Mouse (Mus musculus): Measurements from ENCODE around the gene Nup98. TPM values are rescaled to one million over a fixed set of nuclear protein-coding genes. Genes with fewer than 3 reads are reported as not detected.

Nup98 gene
- total and polyA plus RNA-seq, 3 experiments, result 24.6 to 37.1 (median 25.0) TPM

- no peak overlapping the region for H3K4me3 ChIP-seq (replicated peaks in 1 of 3; ENCODE audit: low read depth in 2 of 3, low read length in 2 of 3, poor library complexity in 1 of 3)
- dilution Hi-C loops (cut with MboI; ENCODE audit: extremely low pct_ligation_motif_present, extremely low pct_unique_long_range_greater_than_20kb, low sequenced_read_pairs) (no loop called here), in situ Hi-C loops (cut with MboI; ENCODE audit: low pct_ligation_motif_present, low pct_unique_long_range_greater_than_20kb, low sequenced_read_pairs) (no loop called here)
- H3K27me3 ChIP-seq (replicated peaks), result no peaks in the 10 kb centered on the region
- peak; percentile 53; the same call in 1 of the 2 replicates for TF ChIP-seq CHD2 (IDR thresholded peaks at IDR 0.05; ENCODE audit: low read length)
- TF ChIP-seq MAZ (IDR thresholded peaks at IDR 0.05; ENCODE audit: low read depth, low read length), result no peak
- DNase-seq (ENCODE audit: extremely low read depth), result no peak
- H3K9ac ChIP-seq (ENCODE audit: insufficient read depth, low read depth), result no peak overlapping the region
- peaks cover 23 to 40% of the 10 kb centered on the region in 2 experiments for H3K36me3 ChIP-seq (replicated peaks in 1 of 2; ENCODE audit: control insufficient read depth in 1 of 2, insufficient read depth in 1 of 2, low read length in 1 of 2)
- H3K79me2 ChIP-seq (replicated peaks; ENCODE audit: control insufficient read depth, extremely low read depth, insufficient read depth, poor library complexity, severe bottlenecking), result peaks cover 52% of the 10 kb centered on the region
- H3K4me1 ChIP-seq (ENCODE audit: control insufficient read depth in 1 of 2, insufficient read depth in 2 of 2), result peaks cover 41 to 66% of the 10 kb centered on the region in 2 experiments
- no peaks in the 10 kb centered on the region for H3K9me3 ChIP-seq (replicated peaks; ENCODE audit: low read length)
- no peak overlapping the region for H3K27ac ChIP-seq (ENCODE audit: insufficient read depth, low read depth)
- peak overlapping the region; percentile 81 for H3K4me2 ChIP-seq (ENCODE audit: insufficient read depth, low read depth, poor library complexity, severe bottlenecking)
Measured at GRCm38 (mm10) chr7:102245775-102246174, 35.8 kb upstream of the Nup98 start.

GRCm38 (mm10) chr7:102244782-102245535 lies 35.0 kb upstream of the Nup98 start:
- Histone ChIP-seq H3K9me3 (replicated peaks; ENCODE audit: low read length) (peaks cover under 1% of the 10 kb centered on the region), H3K27ac (ENCODE audit: insufficient read depth, low read depth) (no peak overlapping the region), H3K4me2 (ENCODE audit: insufficient read depth, low read depth, poor library complexity, severe bottlenecking) (no peak overlapping the region), H3K36me3 (replicated peaks in 1 of 2; ENCODE audit: control insufficient read depth in 1 of 2, insufficient read depth in 1 of 2, low read length in 1 of 2) (peaks cover 29 to 49% of the 10 kb centered on the region in 2 experiments), H3K27me3 (replicated peaks) (no peaks in the 10 kb centered on the region), H3K9ac (ENCODE audit: insufficient read depth, low read depth) (no peak overlapping the region), H3K79me2 (replicated peaks; ENCODE audit: control insufficient read depth, extremely low read depth, insufficient read depth, poor library complexity, severe bottlenecking) (peaks cover 52% of the 10 kb centered on the region), H3K4me1 (ENCODE audit: control insufficient read depth in 1 of 2, insufficient read depth in 2 of 2) (peaks cover 43 to 68% of the 10 kb centered on the region in 2 experiments), H3K4me3 (replicated peaks in 1 of 3; ENCODE audit: low read depth in 2 of 3, low read length in 2 of 3, poor library complexity in 1 of 3) (no peak overlapping the region)
- DNase-seq (ENCODE audit: extremely low read depth), result no peak
- TF ChIP-seq HCFC1 (IDR thresholded peaks at IDR 0.05; ENCODE audit: low read depth, low read length) (no peak), ZNF384 (IDR thresholded peaks at IDR 0.05; ENCODE audit: low read depth, low read length) (peak; percentile 58), RAD21 (IDR thresholded peaks at IDR 0.05; ENCODE audit: low read depth, low read length) (no peak), MXI1 (IDR thresholded peaks at IDR 0.05; ENCODE audit: low read depth, low read length) (no peak; the same call in 1 of the 2 replicates), ZMIZ1 (IDR thresholded peaks at IDR 0.05; ENCODE audit: low read depth, low read length) (no peak)
- in situ Hi-C loops (cut with MboI; ENCODE audit: low pct_ligation_motif_present, low pct_unique_long_range_greater_than_20kb, low sequenced_read_pairs), result no loop called here
- dilution Hi-C loops (cut with MboI; ENCODE audit: extremely low pct_ligation_motif_present, extremely low pct_unique_long_range_greater_than_20kb, low sequenced_read_pairs), result no loop called here

GRCm38 (mm10) chr7:102243870-102244269 lies 33.9 kb upstream of the Nup98 start:
- H3K36me3 ChIP-seq (replicated peaks in 1 of 2; ENCODE audit: control insufficient read depth in 1 of 2, insufficient read depth in 1 of 2, low read length in 1 of 2), result peaks cover 40 to 58% of the 10 kb centered on the region in 2 experiments
- no peak for DNase-seq (ENCODE audit: extremely low read depth)
- TF ChIP-seq USF1 (IDR thresholded peaks at IDR 0.05; ENCODE audit: low read depth, low read length) (no peak), E2F4 (IDR thresholded peaks at IDR 0.05; ENCODE audit: insufficient replicate concordance, low read depth, low read length) (no peak), MEF2A (IDR thresholded peaks at IDR 0.05; ENCODE audit: borderline replicate concordance, low read depth, low read length) (no peak), RAD21 (IDR thresholded peaks at IDR 0.05; ENCODE audit: low read depth, low read length) (no peak), CTCF (conservative IDR thresholded peaks at IDR 0.05 in 1 of 2, IDR thresholded peaks at IDR 0.05 in 1 of 2; ENCODE audit: low read depth in 2 of 2, low read length in 2 of 2) (no peak), BHLHE40 (IDR thresholded peaks at IDR 0.05; ENCODE audit: low read depth, low read length) (no peak), CHD2 (IDR thresholded peaks at IDR 0.05; ENCODE audit: low read length) (peak; percentile 41; the same call in 1 of the 2 replicates)
- peaks cover 48% of the 10 kb centered on the region for H3K79me2 ChIP-seq (replicated peaks; ENCODE audit: control insufficient read depth, extremely low read depth, insufficient read depth, poor library complexity, severe bottlenecking)
- no peak overlapping the region for H3K27ac ChIP-seq (ENCODE audit: insufficient read depth, low read depth)
- H3K27me3 ChIP-seq (replicated peaks), result no peaks in the 10 kb centered on the region
- H3K4me3 ChIP-seq (replicated peaks in 1 of 3; ENCODE audit: low read depth in 2 of 3, low read length in 2 of 3, poor library complexity in 1 of 3), result no peak overlapping the region
- H3K9me3 ChIP-seq (replicated peaks; ENCODE audit: low read length), result peaks cover 4% of the 10 kb centered on the region
- peaks cover 54 to 79% of the 10 kb centered on the region in 2 experiments for H3K4me1 ChIP-seq (ENCODE audit: control insufficient read depth in 1 of 2, insufficient read depth in 2 of 2)
- dilution Hi-C loops (cut with MboI; ENCODE audit: extremely low pct_ligation_motif_present, extremely low pct_unique_long_range_greater_than_20kb, low sequenced_read_pairs) (no loop called here), in situ Hi-C loops (cut with MboI; ENCODE audit: low pct_ligation_motif_present, low pct_unique_long_range_greater_than_20kb, low sequenced_read_pairs) (no loop called here)
- no peak overlapping the region for H3K9ac ChIP-seq (ENCODE audit: insufficient read depth, low read depth)
- no peak overlapping the region for H3K4me2 ChIP-seq (ENCODE audit: insufficient read depth, low read depth, poor library complexity, severe bottlenecking)

Data from CH12.LX (cell line).